Mouse (Mus musculus) myocyte (in vitro differentiated cells): ENCODE measurements around the gene Gramd1b. TPM values are rescaled to one million over a fixed set of nuclear protein-coding genes. Genes with fewer than 3 reads are reported as not detected.

Experiments used
- H3K27me3 ChIP-seq: one replicate; pipeline ENCODE4 v1.6.1; 2011; ENCODE audit not compliant: control insufficient read depth, insufficient read depth, insufficient read length
- H3K36me3 ChIP-seq: one replicate; pipeline ENCODE4 v1.6.1; 2011; ENCODE audit not compliant: control insufficient read depth, insufficient read depth
- H3K4me2 ChIP-seq: one replicate; pipeline ENCODE4 v1.6.1; 2011; ENCODE audit warnings: low read depth, control low read depth
- H3K4me3 ChIP-seq: one replicate; pipeline ENCODE4 v1.5.1; 2011; ENCODE audit warnings: mild to moderate bottlenecking, control low read depth, moderate library complexity
- H3K79me2 ChIP-seq: one replicate; pipeline ENCODE4 v1.6.1; 2011; ENCODE audit not compliant: control insufficient read depth, insufficient read depth
- H3ac ChIP-seq: one replicate; pipeline ENCODE4 v1.6.1; 2011; ENCODE audit not compliant: control insufficient read depth, insufficient read length
- CEBPB ChIP-seq: IDR thresholded peaks from 2 replicates; pipeline ENCODE4 v1.6.1; 2011; ENCODE audit warnings: mild to moderate bottlenecking, moderate library complexity; ENCODE audit not compliant: poor library complexity, insufficient read depth, severe bottlenecking
- E2F4 ChIP-seq: IDR thresholded peaks from one replicate; pipeline ENCODE4 v1.6.1; 2011; ENCODE audit warnings: mild to moderate bottlenecking, control low read depth, moderate library complexity; ENCODE audit not compliant: insufficient read depth
- MAX ChIP-seq: IDR thresholded peaks from one replicate; pipeline ENCODE4 v1.6.1; 2011; ENCODE audit warnings: low read depth, mild to moderate bottlenecking, control low read depth
- MYOD1 ChIP-seq, 3 experiments: IDR thresholded peaks; one replicate each; pipeline ENCODE4 v1.6.1; 2011; ENCODE audit warnings: control low read depth in 2 of 3, low read depth in 2 of 3, mild to moderate bottlenecking in 2 of 3, moderate library complexity in 1 of 3; ENCODE audit not compliant: insufficient read length in 2 of 3, control insufficient read depth in 1 of 3
- MYOG ChIP-seq, 3 experiments: IDR thresholded peaks; one replicate each; pipeline ENCODE4 v1.6.1; 2011; ENCODE audit warnings: control low read depth in 2 of 3, low read depth in 2 of 3, mild to moderate bottlenecking in 2 of 3; ENCODE audit not compliant: insufficient read length in 2 of 3, control insufficient read depth in 1 of 3, insufficient read depth in 1 of 3
- POLR2A ChIP-seq: IDR thresholded peaks from one replicate; pipeline ENCODE4 v1.6.1; 2011; ENCODE audit warnings: low read depth, mild to moderate bottlenecking, control low read depth, moderate library complexity; ENCODE audit not compliant: insufficient read length
- POLR2AphosphoS2 ChIP-seq: IDR thresholded peaks from one replicate; pipeline ENCODE4 v1.6.1; 2011; ENCODE audit warnings: low read depth, control low read depth; ENCODE audit not compliant: insufficient read length
- REST ChIP-seq: IDR thresholded peaks from one replicate; pipeline ENCODE4 v1.6.1; 2011; ENCODE audit warnings: mild to moderate bottlenecking, control low read depth, moderate library complexity; ENCODE audit not compliant: insufficient read depth, insufficient read length
- SRF ChIP-seq: IDR thresholded peaks from one replicate; pipeline ENCODE4 v1.6.1; 2011; ENCODE audit warnings: low read depth; ENCODE audit not compliant: control insufficient read depth, insufficient read length
- TCF12 ChIP-seq: IDR thresholded peaks from one replicate; pipeline ENCODE4 v1.6.1; 2011; ENCODE audit warnings: mild to moderate bottlenecking, control low read depth; ENCODE audit not compliant: poor library complexity, insufficient read depth, severe bottlenecking
- TCF3 ChIP-seq: IDR thresholded peaks from one replicate; pipeline ENCODE4 v1.6.1; 2011; ENCODE audit warnings: low read depth, control low read depth; ENCODE audit not compliant: insufficient read length
- USF1 ChIP-seq: IDR thresholded peaks from one replicate; pipeline ENCODE4 v1.6.1; 2011; ENCODE audit warnings: low read depth, mild to moderate bottlenecking, control low read depth, moderate library complexity
- polyA plus RNA-seq: library from polyadenylated mRNA; unstranded; fragments of >200 nt; fragmentation: generic; extraction: Trizol; gene quantifications from one replicate; pipeline ENCODE4 v1.2.1, GENCODE M21; 2012; ENCODE audit warnings: missing spikeins

The Gramd1b gene
- polyA plus RNA-seq, 1 experiment, result 33.9 TPM

GRCm38 (mm10) chr9:40442784-40443183 lies 88.4 kb downstream of the Gramd1b start:
- TF ChIP-seq SRF (no peak), MYOD1 (IDR thresholded peaks at IDR 0.05; ENCODE audit: control insufficient read depth in 1 of 3, insufficient read length in 2 of 3, low read depth in 2 of 3) (no peak), MYOG (IDR thresholded peaks at IDR 0.05; ENCODE audit: control insufficient read depth in 1 of 3, insufficient read depth in 1 of 3, insufficient read length in 2 of 3, low read depth in 2 of 3) (no peak), USF1 (no peak), POLR2A (no peak), TCF3 (no peak), REST (no peak), TCF12 (no peak), E2F4 (no peak), POLR2AphosphoS2 (no peak), CEBPB (no peak), MAX (no peak)
- H3K27me3 ChIP-seq, result no peaks in the 10 kb centered on the region
- H3ac ChIP-seq, result no peak overlapping the region
- H3K4me2 ChIP-seq, result no peak overlapping the region
- no peaks in the 10 kb centered on the region for H3K36me3 ChIP-seq
- peaks cover 30% of the 10 kb centered on the region for H3K79me2 ChIP-seq
- no peak overlapping the region for H3K4me3 ChIP-seq

GRCm38 (mm10) chr9:40439973-40440687 lies 91.1 kb downstream of the Gramd1b start:
- Histone ChIP-seq H3K36me3 (no peaks in the 10 kb centered on the region), H3ac (no peak overlapping the region), H3K4me2 (no peak overlapping the region), H3K27me3 (no peaks in the 10 kb centered on the region), H3K79me2 (peaks cover 14% of the 10 kb centered on the region), H3K4me3 (no peak overlapping the region)
- no peak for TF ChIP-seq REST
- TF ChIP-seq MYOD1 (IDR thresholded peaks at IDR 0.05; ENCODE audit: control insufficient read depth in 1 of 3, insufficient read length in 2 of 3, low read depth in 2 of 3), result no peak
- no peak for TF ChIP-seq SRF
- TF ChIP-seq POLR2AphosphoS2, result no peak
- no peak for TF ChIP-seq CEBPB

- H3K4me2 ChIP-seq, result no peak overlapping the region
- no peaks in the 10 kb centered on the region for H3K36me3 ChIP-seq
- no peak for TF ChIP-seq MYOG (IDR thresholded peaks at IDR 0.05; ENCODE audit: control insufficient read depth in 1 of 3, insufficient read depth in 1 of 3, insufficient read length in 2 of 3, low read depth in 2 of 3)
- TF ChIP-seq MAX, result no peak
- no peak for TF ChIP-seq TCF12
- no peak for TF ChIP-seq SRF
- TF ChIP-seq REST, result no peak
- no peak for TF ChIP-seq TCF3
- no peak for TF ChIP-seq E2F4
- no peak for TF ChIP-seq POLR2A
- TF ChIP-seq USF1, result no peak
- TF ChIP-seq POLR2AphosphoS2, result no peak
- no peak for TF ChIP-seq MYOD1 (IDR thresholded peaks at IDR 0.05; ENCODE audit: control insufficient read depth in 1 of 3, insufficient read length in 2 of 3, low read depth in 2 of 3)
- no peak for TF ChIP-seq CEBPB
- H3K79me2 ChIP-seq, result peaks cover 7% of the 10 kb centered on the region
- no peak overlapping the region for H3K4me3 ChIP-seq
- no peak overlapping the region for H3ac ChIP-seq
- no peaks in the 10 kb centered on the region for H3K27me3 ChIP-seq
Measured at GRCm38 (mm10) chr9:40438731-40439526, 92.3 kb downstream of the Gramd1b start.

GRCm38 (mm10) chr9:40437891-40438290 lies 93.3 kb downstream of the Gramd1b start:
- H3K36me3 ChIP-seq, result no peaks in the 10 kb centered on the region
- H3K79me2 ChIP-seq, result peaks cover 7% of the 10 kb centered on the region
- no peaks in the 10 kb centered on the region for H3K27me3 ChIP-seq
- TF ChIP-seq MYOG (IDR thresholded peaks at IDR 0.05; ENCODE audit: control insufficient read depth in 1 of 3, insufficient read depth in 1 of 3, insufficient read length in 2 of 3, low read depth in 2 of 3) (no peak), TCF3 (no peak), SRF (no peak), MYOD1 (IDR thresholded peaks at IDR 0.05; ENCODE audit: control insufficient read depth in 1 of 3, insufficient read length in 2 of 3, low read depth in 2 of 3) (no peak), CEBPB (no peak), USF1 (no peak), REST (no peak), E2F4 (no peak), TCF12 (no peak), MAX (no peak), POLR2A (no peak), POLR2AphosphoS2 (no peak)
- no peak overlapping the region for H3K4me3 ChIP-seq
- H3ac ChIP-seq, result no peak overlapping the region
- H3K4me2 ChIP-seq, result no peak overlapping the region
